Mouse (Mus musculus): ENCODE measurements around the gene Olfr1386. TPM values are rescaled to one million over a fixed set of nuclear protein-coding genes. Genes with fewer than 3 reads are reported as not detected.
"Not testable (repeated sequence)": the region's sequence is repeated elsewhere in the genome, so short reads cannot be mapped to it uniquely, and the experiment has no call there.

The Olfr1386 gene
- polyA plus RNA-seq (2016; fragmentation: Nextera tagmentation; extraction: Ambion mirVana), result not detected in 2 replicates

DNA sequence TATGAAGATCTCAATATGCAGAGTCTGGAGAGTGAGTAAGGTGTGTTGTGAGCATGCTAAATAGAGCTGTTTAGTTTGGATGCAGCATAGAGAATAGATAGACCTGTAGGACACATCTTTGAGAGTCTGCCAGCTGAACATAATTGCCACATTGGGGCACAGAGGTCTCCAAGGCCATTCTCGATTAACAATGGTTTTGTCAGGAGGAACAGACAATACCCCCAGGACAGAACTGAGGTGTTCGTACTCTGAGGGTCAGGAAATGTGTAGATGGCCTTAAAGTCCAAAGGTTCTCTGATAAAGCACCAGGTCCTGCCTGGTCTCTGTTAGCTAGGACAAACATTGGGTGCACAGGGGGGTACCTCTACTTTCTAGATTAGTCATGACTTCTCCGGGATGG is at the start of gene Olfr1386:
Gene Olfr1386, plus strand, starts transcription at position 301 of the 400 bp plus-strand sequence.
- not testable (repeated sequence) for ATAC-seq (ENCODE audit: low FRiP score, low read depth); H3K4me2 ChIP-seq (replicated peaks); H3K4me3 ChIP-seq; H3K27ac ChIP-seq (replicated peaks); H3K9ac ChIP-seq (replicated peaks); H3K36me3 ChIP-seq; H3K9me3 ChIP-seq; H3K27me3 ChIP-seq; H3K4me1 ChIP-seq
- WGBS, result 88% methylated on average over 3 of the region's 3 CpGs

GRCm38 (mm10) chr11:49422767-49423166 is 42.1 kb upstream of the Olfr1386 start, which contains the start of gene Olfr1389:
Gene Olfr1389, plus strand, starts transcription at chr11:49423067.
- Histone ChIP-seq H3K9me3 (no peaks in the 10 kb centered on the region), H3K4me1 (no peaks in the 10 kb centered on the region), H3K27ac (replicated peaks) (no peak within 1 kb of the TSS), H3K27me3 (no peaks in the 10 kb centered on the region), H3K4me3 (no peak within 1 kb of the TSS), H3K36me3 (no peaks in the 10 kb centered on the region), H3K4me2 (replicated peaks) (no peak within 1 kb of the TSS), H3K9ac (replicated peaks) (no peak within 1 kb of the TSS)
- no peak for ATAC-seq (ENCODE audit: low FRiP score, low read depth)
- WGBS, result 83% methylated on average over 2 of the region's 2 CpGs

- Histone ChIP-seq H3K4me1 (no peaks in the 10 kb centered on the region), H3K27ac (replicated peaks) (no peak overlapping the region), H3K4me2 (replicated peaks) (no peak overlapping the region), H3K4me3 (no peak overlapping the region), H3K9ac (replicated peaks) (no peak overlapping the region), H3K9me3 (no peaks in the 10 kb centered on the region), H3K36me3 (no peaks in the 10 kb centered on the region), H3K27me3 (no peaks in the 10 kb centered on the region)
- ATAC-seq (ENCODE audit: low FRiP score, low read depth), result no peak
- WGBS, result 82% methylated on average over 1 of the region's 1 CpGs
Observed at GRCm38 (mm10) chr11:49425257-49425927, 39.5 kb upstream of the Olfr1386 start.

- H3K27me3 ChIP-seq, result no peaks in the 10 kb centered on the region
- no peaks in the 10 kb centered on the region for H3K36me3 ChIP-seq
- H3K27ac ChIP-seq (replicated peaks), result no peak overlapping the region
- H3K4me1 ChIP-seq, result no peaks in the 10 kb centered on the region
- H3K4me3 ChIP-seq, result no peak overlapping the region
- H3K9me3 ChIP-seq, result no peaks in the 10 kb centered on the region
- no peak overlapping the region for H3K9ac ChIP-seq (replicated peaks)
- WGBS, result 96% methylated on average over 2 of the region's 2 CpGs
- ATAC-seq (ENCODE audit: low FRiP score, low read depth), result no peak
- H3K4me2 ChIP-seq (replicated peaks), result no peak overlapping the region
Observed at GRCm38 (mm10) chr11:49429641-49430040, 35.2 kb upstream of the Olfr1386 start.

DNA sequence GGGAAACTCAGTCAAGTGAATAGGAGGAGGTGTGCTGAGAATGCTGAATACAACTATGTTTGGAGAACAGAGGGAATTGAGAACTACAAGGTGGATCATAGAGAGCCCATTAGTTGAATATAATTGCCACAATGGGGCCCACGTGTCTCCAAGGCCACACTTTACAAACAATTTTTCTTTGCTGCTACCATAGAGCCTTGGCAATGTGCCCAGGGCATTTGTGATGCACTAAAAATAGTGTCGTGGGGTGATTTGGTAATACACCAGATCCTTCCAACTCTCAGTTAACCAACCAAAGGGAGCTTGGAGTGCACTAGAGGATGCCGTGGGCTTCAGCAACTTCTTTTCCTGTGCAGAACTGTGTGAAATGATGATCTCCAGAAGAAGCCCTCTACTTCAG is 28.4 kb upstream of the Olfr1386 start, which contains the start of gene Olfr1388:
Gene Olfr1388, plus strand, starts transcription at position 214 of the 400 bp plus-strand sequence.
- H3K27me3 ChIP-seq, result no peaks in the 10 kb centered on the region
- H3K4me3 ChIP-seq, result no peak within 1 kb of the TSS
- 85% methylated on average over 3 of the region's 3 CpGs for WGBS
- H3K4me1 ChIP-seq, result no peaks in the 10 kb centered on the region
- H3K9ac ChIP-seq (replicated peaks), result no peak within 1 kb of the TSS
- H3K36me3 ChIP-seq, result no peaks in the 10 kb centered on the region
- no peak within 1 kb of the TSS for H3K4me2 ChIP-seq (replicated peaks)
- H3K27ac ChIP-seq (replicated peaks), result no peak within 1 kb of the TSS
- H3K9me3 ChIP-seq, result no peaks in the 10 kb centered on the region
- ATAC-seq (ENCODE audit: low FRiP score, low read depth), result no peak

DNA sequence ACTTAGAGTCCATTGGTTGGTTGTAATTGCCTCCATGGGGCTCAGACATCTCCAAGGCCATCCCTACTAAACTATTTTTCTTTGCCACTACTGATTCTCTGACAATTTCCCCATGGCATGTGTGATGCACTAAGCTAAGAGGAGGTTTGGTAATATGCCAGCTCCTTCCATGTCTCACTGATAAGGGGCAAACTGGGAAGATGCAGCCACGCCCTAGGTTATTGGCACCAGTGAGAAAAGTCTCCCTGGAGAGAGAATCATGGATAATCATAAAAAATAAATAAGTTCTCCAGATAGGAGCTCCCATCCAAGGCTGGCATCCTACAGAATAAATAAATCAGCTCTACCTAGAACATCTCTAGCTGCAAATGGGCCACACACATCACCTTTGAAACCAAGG is 9.8 kb upstream of the Olfr1386 start, which contains the start of gene Olfr1387:
Gene Olfr1387, plus strand, starts transcription at position 301 of the 400 bp plus-strand sequence.
- ATAC-seq (ENCODE audit: low FRiP score, low read depth), result no peak
- WGBS, result 77% methylated on average over 1 of the region's 1 CpGs
- H3K36me3 ChIP-seq, result no peaks in the 10 kb centered on the region
- no peaks in the 10 kb centered on the region for H3K4me1 ChIP-seq
- H3K9me3 ChIP-seq, result no peaks in the 10 kb centered on the region
- H3K27ac ChIP-seq (replicated peaks), result no peak within 1 kb of the TSS
- H3K4me3 ChIP-seq, result no peak within 1 kb of the TSS
- H3K4me2 ChIP-seq (replicated peaks), result no peak within 1 kb of the TSS
- H3K27me3 ChIP-seq, result no peaks in the 10 kb centered on the region
- no peak within 1 kb of the TSS for H3K9ac ChIP-seq (replicated peaks)

GRCm38 (mm10) chr11:49485973-49486372 is 21.1 kb downstream of the Olfr1386 start:
- H3K9ac ChIP-seq (replicated peaks), result no peak overlapping the region
- no peak overlapping the region for H3K27ac ChIP-seq (replicated peaks)
- H3K27me3 ChIP-seq, result no peaks in the 10 kb centered on the region
- no peak overlapping the region for H3K4me3 ChIP-seq
- H3K9me3 ChIP-seq, result no peaks in the 10 kb centered on the region
- no peaks in the 10 kb centered on the region for H3K36me3 ChIP-seq
- H3K4me1 ChIP-seq, result no peaks in the 10 kb centered on the region
- 66% methylated on average over 4 of the region's 4 CpGs for whole genome bisulfite sequencing
- H3K4me2 ChIP-seq (replicated peaks), result no peak overlapping the region
- no peak for ATAC-seq (ENCODE audit: low FRiP score, low read depth)

GRCm38 (mm10) chr11:49488770-49489169 is 23.9 kb downstream of the Olfr1386 start, which contains the start of gene Olfr1385:
Gene Olfr1385, plus strand, starts transcription at chr11:49489070.
- 71% methylated on average over 1 of the region's 1 CpGs for WGBS
- H3K36me3 ChIP-seq; ATAC-seq (ENCODE audit: low FRiP score, low read depth); H3K9ac ChIP-seq (replicated peaks); H3K4me1 ChIP-seq; H3K27ac ChIP-seq (replicated peaks); H3K4me2 ChIP-seq (replicated peaks); H3K9me3 ChIP-seq; H3K4me3 ChIP-seq; H3K27me3 ChIP-seq: not testable (repeated sequence)

- Histone ChIP-seq H3K36me3 (no peaks in the 10 kb centered on the region), H3K9me3 (no peaks in the 10 kb centered on the region), H3K27ac (replicated peaks) (no peak overlapping the region), H3K4me3 (no peak overlapping the region), H3K9ac (replicated peaks) (no peak overlapping the region), H3K4me2 (replicated peaks) (no peak overlapping the region), H3K4me1 (no peaks in the 10 kb centered on the region), H3K27me3 (no peaks in the 10 kb centered on the region)
- no peak for ATAC-seq (ENCODE audit: low FRiP score, low read depth)
- 78% methylated on average over 5 of the region's 5 CpGs for WGBS
Observed at GRCm38 (mm10) chr11:49518086-49518485, 53.2 kb downstream of the Olfr1386 start.

DNA sequence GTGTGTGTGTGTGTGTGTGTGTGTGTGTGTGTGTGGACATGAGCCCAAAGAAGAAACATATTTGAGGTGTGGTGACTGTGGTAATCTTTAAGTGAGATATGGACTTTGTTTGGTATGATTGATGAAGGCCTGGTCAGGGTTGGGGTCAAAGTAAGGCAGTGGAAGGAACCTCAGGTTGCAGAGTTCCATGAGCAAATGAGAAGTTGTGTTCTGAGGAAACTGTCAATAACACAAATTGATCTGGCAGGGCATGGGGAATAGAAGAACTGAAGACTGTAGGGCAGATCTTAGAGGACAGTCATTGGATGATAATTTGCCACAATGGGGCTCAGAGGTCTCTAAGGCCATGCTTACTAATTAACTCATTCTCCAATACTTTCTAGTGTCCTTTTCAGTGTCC is 54.5 kb downstream of the Olfr1386 start, which contains the start of gene Olfr1383:
Gene Olfr1383, plus strand, starts transcription at position 301 of the 400 bp plus-strand sequence.
- Histone ChIP-seq H3K27ac (replicated peaks) (no peak within 1 kb of the TSS), H3K27me3 (no peaks in the 10 kb centered on the region), H3K36me3 (no peaks in the 10 kb centered on the region)

More for the DNA sequence above, 54.5 kb downstream of the Olfr1386 start, which contains the start of gene Olfr1383:
- Histone ChIP-seq H3K9ac (replicated peaks) (no peak within 1 kb of the TSS), H3K4me2 (replicated peaks) (no peak within 1 kb of the TSS), H3K9me3 (no peaks in the 10 kb centered on the region), H3K4me1 (no peaks in the 10 kb centered on the region), H3K4me3 (no peak within 1 kb of the TSS)
- ATAC-seq (ENCODE audit: low FRiP score, low read depth), result no peak

All from midbrain, embryonic 12.5 days (tissue).